7 mouse cellular contexts compared by ENCODE assay signal in the genomic region with DNA sequence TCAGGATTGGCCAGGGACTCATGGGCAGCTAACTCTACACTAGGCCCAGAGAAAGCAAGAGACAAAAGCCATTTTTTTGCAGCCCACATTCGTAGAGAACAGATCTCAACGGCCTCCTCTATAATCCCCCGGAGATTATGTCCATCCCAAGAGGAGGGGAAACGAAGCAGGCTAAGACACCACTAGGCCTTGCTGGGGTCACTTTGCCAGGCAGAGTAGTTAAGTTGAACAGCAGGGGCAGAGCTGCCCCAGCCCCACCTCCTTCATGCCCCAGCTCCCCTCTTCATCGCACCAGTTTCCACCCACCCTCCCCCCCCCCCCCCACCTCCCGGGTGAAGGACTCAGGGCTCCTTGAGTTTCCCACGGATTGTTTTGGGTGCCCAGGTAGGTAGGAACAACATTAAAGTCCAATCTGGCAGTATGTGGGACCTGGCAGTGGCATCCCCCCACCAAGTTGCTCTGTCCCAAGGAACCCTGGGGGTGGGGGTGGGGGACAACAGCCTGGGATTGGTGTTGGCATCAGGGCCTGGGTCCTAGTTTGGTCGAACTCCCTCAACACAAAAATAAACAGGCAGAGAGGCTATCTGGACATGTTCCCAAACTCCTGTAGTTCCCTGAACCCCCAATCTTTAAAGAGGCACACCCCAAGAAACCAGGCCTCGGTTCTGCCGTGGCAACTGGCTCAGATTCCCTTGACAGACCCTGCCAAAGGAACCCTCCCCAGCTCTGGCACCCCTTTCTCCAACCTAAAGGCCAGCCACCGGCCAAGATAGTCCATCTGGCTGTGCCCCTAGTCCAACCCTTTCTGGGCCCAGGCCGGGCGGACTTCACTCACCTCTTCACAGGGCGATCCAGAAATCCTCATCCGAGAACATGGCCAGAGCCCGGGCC. TPM values are rescaled to one million over a fixed set of nuclear protein-coding genes. Genes with fewer than 3 reads are reported as not detected.
DNase-seq lines count a peak whose midpoint lies in the region; ATAC-seq and TF ChIP-seq lines count a peak whose summit lies in the region.

No protein-coding gene starts in this region.

- ATAC-seq in hindbrain, embryonic 12.5 days (ENCODE audit: low FRiP score), result no peak
- ATAC-seq in limb, embryonic 14.5 days (ENCODE audit: low FRiP score, low read depth), result no peak

- H3K4me2 ChIP-seq in CH12.LX (ENCODE audit: insufficient read depth, low read depth, poor library complexity, severe bottlenecking) (peak overlapping the region; percentile 97), myocyte (ENCODE audit: low read depth) (peak overlapping the region; percentile 100)
- peak overlapping the region; percentile 99 for H3K4me2 ChIP-seq in hindbrain, embryonic 12.5 days (replicated peaks)
- peak overlapping the region; percentile 97 for H3K4me2 ChIP-seq in limb, embryonic 14.5 days (replicated peaks; ENCODE audit: low read depth, low read length, severe bottlenecking)

- TF ChIP-seq RAD21 in CH12.LX (IDR thresholded peaks at IDR 0.05; ENCODE audit: low read depth, low read length), result no peak

- H3ac ChIP-seq in myocyte (ENCODE audit: control insufficient read depth, insufficient read length), result peak overlapping the region; percentile 77

- H3K9ac ChIP-seq in CH12.LX (ENCODE audit: insufficient read depth, low read depth), result peak overlapping the region; percentile 82
- peak overlapping the region; percentile 99 for H3K9ac ChIP-seq in hindbrain, embryonic 12.5 days
- H3K9ac ChIP-seq in limb, embryonic 14.5 days (ENCODE audit: low read depth, low read length, severe bottlenecking), result peak overlapping the region; percentile 95

- WGBS in hindbrain, embryonic 12.5 days, result 0% methylated on average over 15 of the region's 16 CpGs
- under 1% methylated on average over 15 of the region's 16 CpGs for WGBS in limb, embryonic 14.5 days

- in situ Hi-C loops in CH12.LX (cut with MboI; ENCODE audit: low pct_ligation_motif_present, low pct_unique_long_range_greater_than_20kb, low sequenced_read_pairs), result no loop called here

- H3K79me2 ChIP-seq in CH12.LX (replicated peaks; ENCODE audit: control insufficient read depth, extremely low read depth, insufficient read depth, poor library complexity, severe bottlenecking) (peaks cover 64% of the 10 kb centered on the region), myocyte (ENCODE audit: control insufficient read depth, insufficient read depth) (peaks cover 58% of the 10 kb centered on the region)

- no peak for TF ChIP-seq EP300 in CH12.LX (IDR thresholded peaks at IDR 0.05; ENCODE audit: low read length)

- dilution Hi-C loops in CH12.LX (cut with MboI; ENCODE audit: extremely low pct_ligation_motif_present, extremely low pct_unique_long_range_greater_than_20kb, low sequenced_read_pairs), result no loop called here

- TF ChIP-seq POLR2A in CH12.LX (IDR thresholded peaks at IDR 0.05; ENCODE audit: low read depth, low read length), result 0 out of 2 replicates have a peak, but pooled peaks have one; percentile 14
- no peak for TF ChIP-seq POLR2A in limb, embryonic 14.5 days (IDR thresholded peaks at IDR 0.05; ENCODE audit: borderline replicate concordance, extremely low read depth, insufficient read depth, insufficient read length)
- no peak for TF ChIP-seq POLR2A in myocyte (IDR thresholded peaks at IDR 0.05; ENCODE audit: insufficient read length, low read depth)

- no peak overlapping the region; the same call in 1 of the 2 replicates for H3K27ac ChIP-seq in CH12.LX (ENCODE audit: insufficient read depth, low read depth)
- H3K27ac ChIP-seq in hindbrain, embryonic 12.5 days, result peak overlapping the region; percentile 98
- peak overlapping the region; percentile 99 for H3K27ac ChIP-seq in limb, embryonic 14.5 days (replicated peaks; ENCODE audit: low read depth, low read length)

- H3K9me3 ChIP-seq in CH12.LX (replicated peaks; ENCODE audit: low read length), result no peaks in the 10 kb centered on the region
- H3K9me3 ChIP-seq in erythroblast, embryonic 14.5 days (ENCODE audit: control insufficient read depth, low read length), result no peaks in the 10 kb centered on the region
- H3K9me3 ChIP-seq in hindbrain, embryonic 12.5 days (replicated peaks), result no peaks in the 10 kb centered on the region
- H3K9me3 ChIP-seq in limb, embryonic 14.5 days (ENCODE audit: control insufficient read depth, low read length), result no peaks in the 10 kb centered on the region

- no peak for TF ChIP-seq CTCF in CH12.LX (conservative IDR thresholded peaks at IDR 0.05 in 1 of 2, IDR thresholded peaks at IDR 0.05 in 1 of 2; ENCODE audit: low read depth in 2 of 2, low read length in 2 of 2)

- H3K36me3 ChIP-seq in CH12.LX (replicated peaks in 1 of 2; ENCODE audit: control insufficient read depth in 1 of 2, insufficient read depth in 1 of 2, low read length in 1 of 2), result peaks cover 13 to 21% of the 10 kb centered on the region in 2 experiments
- H3K36me3 ChIP-seq in erythroblast, embryonic 14.5 days (ENCODE audit: control insufficient read depth), result peaks cover 35% of the 10 kb centered on the region
- H3K36me3 ChIP-seq in hindbrain, embryonic 12.5 days, result peaks cover 13% of the 10 kb centered on the region
- peaks cover 13% of the 10 kb centered on the region for H3K36me3 ChIP-seq in limb, embryonic 14.5 days (ENCODE audit: control insufficient read depth, insufficient read depth, low read length)
- H3K36me3 ChIP-seq in myocyte (ENCODE audit: control insufficient read depth, insufficient read depth), result peaks cover 7% of the 10 kb centered on the region

- H3K4me3 ChIP-seq in CH12.LX (replicated peaks in 1 of 3; ENCODE audit: low read depth in 2 of 3, low read length in 2 of 3, poor library complexity in 1 of 3), result peak overlapping the region; percentile 71 to 94 (median 86)
- H3K4me3 ChIP-seq in erythroblast, embryonic 14.5 days (replicated peaks), result peak overlapping the region; percentile 99
- peak overlapping the region; percentile 91 for H3K4me3 ChIP-seq in hindbrain, embryonic 12.5 days
- H3K4me3 ChIP-seq in limb, embryonic 14.5 days (replicated peaks; ENCODE audit: low read length), result peak overlapping the region; percentile 64
- H3K4me3 ChIP-seq in myocyte, result peak overlapping the region; percentile 93

- peaks cover 6 to 36% of the 10 kb centered on the region in 2 experiments; a peak in 2 of 4 replicates for H3K4me1 ChIP-seq in CH12.LX (ENCODE audit: control insufficient read depth in 1 of 2, insufficient read depth in 2 of 2)
- H3K4me1 ChIP-seq in erythroblast, embryonic 14.5 days (ENCODE audit: control insufficient read depth), result peaks cover 56% of the 10 kb centered on the region
- H3K4me1 ChIP-seq in hindbrain, embryonic 12.5 days, result peaks cover 39% of the 10 kb centered on the region
- H3K4me1 ChIP-seq in limb, embryonic 14.5 days (ENCODE audit: control insufficient read depth, insufficient read depth, low read length), result peaks cover 25% of the 10 kb centered on the region

- DNase-seq in CH12.LX (ENCODE audit: extremely low read depth), result no peak
- DNase-seq in Muller cell, postnatal 12 days (ENCODE audit: inconsistent ontology term), result peak; percentile 12
- no peak for DNase-seq in limb, embryonic 14.5 days (ENCODE audit: low spot score)
- no peak for DNase-seq in frontal cortex, postnatal 36 days (ENCODE audit: low spot score in 2 of 2)

- H3K27me3 ChIP-seq in CH12.LX (replicated peaks) (no peaks in the 10 kb centered on the region), myocyte (ENCODE audit: control insufficient read depth, insufficient read depth, insufficient read length) (no peaks in the 10 kb centered on the region)
- no peaks in the 10 kb centered on the region for H3K27me3 ChIP-seq in erythroblast, embryonic 14.5 days (ENCODE audit: control insufficient read depth)
- no peaks in the 10 kb centered on the region for H3K27me3 ChIP-seq in hindbrain, embryonic 12.5 days
- no peaks in the 10 kb centered on the region for H3K27me3 ChIP-seq in limb, embryonic 14.5 days (ENCODE audit: control insufficient read depth, insufficient read depth, low read length)

RNA-seq across cellular contexts. Expression of a gene that starts 0.6 kb away (rescaled TPM):
- 14.1 and 15.6 TPM in 2 replicates for total RNA-seq in CH12.LX (2012; rRNA removed)
- 4.3 and 4.8 TPM in 2 replicates for total RNA-seq in CH12.LX (2014; rRNA removed)
- polyA plus RNA-seq in CH12.LX (2012; ENCODE audit: insufficient read length, low read depth), result 22.7 TPM in 2 replicates
- 1.5 and 2.6 TPM in 2 replicates for polyA plus RNA-seq in erythroblast, embryonic 14.5 days (2012)
- 12.2 and 12.5 TPM in 2 replicates for polyA plus RNA-seq in hindbrain, embryonic 12.5 days (2016; fragmentation: Nextera tagmentation; extraction: Ambion mirVana)
- 27.1 and 27.3 TPM in 2 replicates for polyA plus RNA-seq in limb, embryonic 14.5 days (2012; rRNA removed)
- polyA plus RNA-seq in limb, embryonic 14.5 days (2014; fragmentation: Nextera tagmentation; extraction: Ambion mirVana), result 16.7 and 20.1 TPM in 2 replicates
- polyA plus RNA-seq in myocyte (2012; fragmentation: generic; extraction: Trizol), result 27.1 TPM

RNA-seq across cellular contexts. Expression of a gene that starts 23.9 kb away (rescaled TPM):
- total RNA-seq in CH12.LX (2012; rRNA removed) (11.1 and 13.9 TPM in 2 replicates), CH12.LX (2014; rRNA removed) (17.6 and 23.2 TPM in 2 replicates)
- polyA plus RNA-seq in CH12.LX (2012; ENCODE audit: insufficient read length, low read depth) (23.3 and 25.1 TPM in 2 replicates), myocyte (2012; fragmentation: generic; extraction: Trizol) (7.6 TPM)
- 0.24 and 0.38 TPM in 2 replicates for polyA plus RNA-seq in erythroblast, embryonic 14.5 days (2012)
- polyA plus RNA-seq in hindbrain, embryonic 12.5 days (2016; fragmentation: Nextera tagmentation; extraction: Ambion mirVana), result 22.0 and 27.0 TPM in 2 replicates
- polyA plus RNA-seq in limb, embryonic 14.5 days (2012; rRNA removed), result 14.5 and 16.4 TPM in 2 replicates
- polyA plus RNA-seq in limb, embryonic 14.5 days (2014; fragmentation: Nextera tagmentation; extraction: Ambion mirVana), result 12.0 and 13.8 TPM in 2 replicates

RNA-seq across cellular contexts. Expression of a gene that starts 27.9 kb away (rescaled TPM):
- total RNA-seq in CH12.LX (2012; rRNA removed) (not detected in 2 replicates), CH12.LX (2014; rRNA removed) (not detected in 2 replicates)
- polyA plus RNA-seq in CH12.LX (2012; ENCODE audit: insufficient read length, low read depth) (not detected in 2 replicates), myocyte (2012; fragmentation: generic; extraction: Trizol) (0.11 TPM)
- not detected in 2 replicates for polyA plus RNA-seq in erythroblast, embryonic 14.5 days (2012)
- 0.84 and 1.1 TPM in 2 replicates for polyA plus RNA-seq in hindbrain, embryonic 12.5 days (2016; fragmentation: Nextera tagmentation; extraction: Ambion mirVana)
- 1.4 and 2.0 TPM in 2 replicates for polyA plus RNA-seq in limb, embryonic 14.5 days (2012; rRNA removed)
- polyA plus RNA-seq in limb, embryonic 14.5 days (2014; fragmentation: Nextera tagmentation; extraction: Ambion mirVana), result 0.72 and 1.1 TPM in 2 replicates

RNA-seq across cellular contexts. Expression of a gene that starts 39.1 kb away (rescaled TPM):
- total RNA-seq in CH12.LX (2012; rRNA removed) (49.4 and 63.2 TPM in 2 replicates), CH12.LX (2014; rRNA removed) (87.5 and 89.4 TPM in 2 replicates)
- polyA plus RNA-seq in CH12.LX (2012; ENCODE audit: insufficient read length, low read depth) (66.1 and 73.2 TPM in 2 replicates), myocyte (2012; fragmentation: generic; extraction: Trizol) (99.7 TPM)
- 54.6 and 55.9 TPM in 2 replicates for polyA plus RNA-seq in erythroblast, embryonic 14.5 days (2012)
- 71.0 and 78.9 TPM in 2 replicates for polyA plus RNA-seq in hindbrain, embryonic 12.5 days (2016; fragmentation: Nextera tagmentation; extraction: Ambion mirVana)
- polyA plus RNA-seq in limb, embryonic 14.5 days (2012; rRNA removed), result 93.1 and 93.7 TPM in 2 replicates
- 81.3 and 82.3 TPM in 2 replicates for polyA plus RNA-seq in limb, embryonic 14.5 days (2014; fragmentation: Nextera tagmentation; extraction: Ambion mirVana)

RNA-seq across cellular contexts. Expression of a gene that starts 47.6 kb away (rescaled TPM):
- total RNA-seq in CH12.LX (2012; rRNA removed), result 19.7 and 23.4 TPM in 2 replicates
- total RNA-seq in CH12.LX (2014; rRNA removed), result 27.5 and 30.4 TPM in 2 replicates
- 22.4 and 27.9 TPM in 2 replicates for polyA plus RNA-seq in CH12.LX (2012; ENCODE audit: insufficient read length, low read depth)
- polyA plus RNA-seq in erythroblast, embryonic 14.5 days (2012), result 0.37 and 0.59 TPM in 2 replicates
- polyA plus RNA-seq in hindbrain, embryonic 12.5 days (2016; fragmentation: Nextera tagmentation; extraction: Ambion mirVana), result 38.4 and 39.2 TPM in 2 replicates
- 66.8 and 145 TPM in 2 replicates for polyA plus RNA-seq in limb, embryonic 14.5 days (2012; rRNA removed)
- 5.5 and 7.8 TPM in 2 replicates for polyA plus RNA-seq in limb, embryonic 14.5 days (2014; fragmentation: Nextera tagmentation; extraction: Ambion mirVana)
- polyA plus RNA-seq in myocyte (2012; fragmentation: generic; extraction: Trizol), result 33.4 TPM
